Mouse (Mus musculus): ENCODE results near the gene Gm5938. TPM values are rescaled to one million over a fixed set of nuclear protein-coding genes. Genes with fewer than 3 reads are reported as not detected.

Gm5938 gene
- not detected for total RNA-seq (2021)

- no peak for DNase-seq
Observed at GRCm38 (mm10) chrX:78125167-78125566, at the start of gene Gm5938. Gene Gm5938, plus strand, starts transcription at chrX:78125467.

GRCm38 (mm10) chrX:78091274-78091673, 34.0 kb upstream of the Gm5938 start, which contains the start of gene Obp1a:
Gene Obp1a, minus strand, starts transcription at chrX:78091374.
- DNase-seq = no peak

Other genes with a start within 250 kb of the Gm5938 start
- gene 5430402E10Rik, start 200.4 kb upstream of the Gm5938 start, total RNA-seq (2021) = not detected
- not detected for gene Obp1a, start 34.1 kb upstream of the Gm5938 start, total RNA-seq (2021)
- not detected for gene Obp1b, start 61.3 kb downstream of the Gm5938 start, total RNA-seq (2021)
- not detected for gene Gm14743, start 120.5 kb downstream of the Gm5938 start, total RNA-seq (2021)
- gene 4930480E11Rik, start 244.2 kb downstream of the Gm5938 start, total RNA-seq (2021) = not detected